Mouse (Mus musculus): Measurements from ENCODE around the gene Ecm1.

The Ecm1 gene

GRCm38 (mm10) chr3:95689171-95689915, 50.0 kb downstream of the Ecm1 start:
- DNase-seq = no peak

- DNase-seq = peak; percentile 53
Observed at GRCm38 (mm10) chr3:95687524-95688421, 51.6 kb downstream of the Ecm1 start, which contains the start of gene Adamtsl4. Gene Adamtsl4, minus strand, starts transcription at chr3:95687917.

DNA sequence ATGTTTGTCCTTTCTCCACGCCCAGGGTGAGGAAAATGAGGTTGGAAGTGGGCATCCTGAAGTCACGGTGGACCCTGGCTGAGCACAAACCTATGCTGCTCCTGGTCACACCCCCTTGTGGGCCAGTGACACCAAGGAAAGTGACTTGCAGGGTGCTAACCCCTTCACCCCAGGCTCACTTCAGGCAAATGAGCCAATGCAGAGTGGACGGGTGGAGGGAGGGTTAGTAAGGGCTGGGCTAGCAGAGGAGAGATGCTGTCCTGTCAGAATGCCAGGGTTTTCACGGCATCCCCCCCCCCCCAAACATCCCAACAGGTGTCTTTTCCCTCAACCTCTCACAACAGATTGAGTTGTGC, 52.2 kb downstream of the Ecm1 start:
- no peak for DNase-seq

- no peak for DNase-seq
Observed at GRCm38 (mm10) chr3:95686492-95687167, 52.7 kb downstream of the Ecm1 start.

DNA sequence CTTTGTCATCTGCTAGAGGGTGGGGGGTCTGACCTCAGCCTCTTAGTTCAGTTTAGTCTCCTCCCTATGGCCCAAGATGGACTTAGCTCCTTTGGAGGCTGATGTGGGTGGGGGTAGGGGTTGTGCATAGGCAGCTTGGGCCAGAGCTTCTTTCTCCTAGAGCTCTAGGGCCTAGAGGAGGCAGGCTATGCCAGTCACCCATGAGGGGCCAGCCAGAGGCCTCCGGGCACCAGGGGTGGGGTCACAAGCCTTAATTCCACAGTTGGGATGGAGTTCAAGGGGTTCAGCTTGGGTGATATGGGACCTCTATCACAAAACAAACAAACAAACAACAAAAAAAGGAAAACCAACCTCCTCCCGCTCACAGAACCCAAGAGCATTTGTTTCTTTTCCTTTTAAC, 53.7 kb downstream of the Ecm1 start:
- no peak for DNase-seq

- no peak for DNase-seq
Observed at GRCm38 (mm10) chr3:95685301-95685700, 54.1 kb downstream of the Ecm1 start.

DNA sequence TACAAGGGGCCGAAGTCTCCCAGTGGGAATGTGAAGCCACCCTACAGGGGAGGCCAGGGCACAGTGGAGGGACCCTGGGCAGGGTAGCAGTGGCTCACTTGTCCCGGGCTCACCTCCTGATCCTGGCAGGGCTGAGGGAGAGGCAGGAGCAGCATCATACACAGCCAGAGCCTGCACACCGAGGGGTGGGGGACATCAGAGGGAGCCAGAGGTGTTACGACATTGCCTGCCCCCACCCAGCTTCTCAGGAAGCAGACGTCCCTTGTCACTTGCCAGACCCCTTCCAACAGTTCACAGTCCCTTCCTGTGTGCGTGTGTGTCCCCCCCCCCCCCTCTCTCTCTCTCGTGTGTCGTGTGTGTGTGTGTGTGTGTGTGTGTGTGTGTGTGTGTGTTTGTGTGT, 54.5 kb downstream of the Ecm1 start:
- DNase-seq = no peak
